Mouse (Mus musculus) myocyte (in vitro differentiated cells): ENCODE results near the gene Adk. TPM values are rescaled to one million over a fixed set of nuclear protein-coding genes. Genes with fewer than 3 reads are reported as not detected.

ENCODE experiments used
- H3K27me3 ChIP-seq: one replicate; pipeline ENCODE4 v1.6.1; 2011; ENCODE audit not compliant: control insufficient read depth, insufficient read depth, insufficient read length
- H3K36me3 ChIP-seq: one replicate; pipeline ENCODE4 v1.6.1; 2011; ENCODE audit not compliant: control insufficient read depth, insufficient read depth
- H3K4me2 ChIP-seq: one replicate; pipeline ENCODE4 v1.6.1; 2011; ENCODE audit warnings: low read depth, control low read depth
- H3K4me3 ChIP-seq: one replicate; pipeline ENCODE4 v1.5.1; 2011; ENCODE audit warnings: mild to moderate bottlenecking, control low read depth, moderate library complexity
- H3K79me2 ChIP-seq: one replicate; pipeline ENCODE4 v1.6.1; 2011; ENCODE audit not compliant: control insufficient read depth, insufficient read depth
- H3ac ChIP-seq: one replicate; pipeline ENCODE4 v1.6.1; 2011; ENCODE audit not compliant: control insufficient read depth, insufficient read length
- CEBPB ChIP-seq: IDR thresholded peaks from 2 replicates; pipeline ENCODE4 v1.6.1; 2011; ENCODE audit warnings: mild to moderate bottlenecking, moderate library complexity; ENCODE audit not compliant: poor library complexity, insufficient read depth, severe bottlenecking
- E2F4 ChIP-seq: IDR thresholded peaks from one replicate; pipeline ENCODE4 v1.6.1; 2011; ENCODE audit warnings: mild to moderate bottlenecking, control low read depth, moderate library complexity; ENCODE audit not compliant: insufficient read depth
- MAX ChIP-seq: IDR thresholded peaks from one replicate; pipeline ENCODE4 v1.6.1; 2011; ENCODE audit warnings: low read depth, mild to moderate bottlenecking, control low read depth
- MYOD1 ChIP-seq, 3 experiments: IDR thresholded peaks; one replicate each; pipeline ENCODE4 v1.6.1; 2011; ENCODE audit warnings: control low read depth in 2 of 3, low read depth in 2 of 3, mild to moderate bottlenecking in 2 of 3, moderate library complexity in 1 of 3; ENCODE audit not compliant: insufficient read length in 2 of 3, control insufficient read depth in 1 of 3
- MYOG ChIP-seq, 3 experiments: IDR thresholded peaks; one replicate each; pipeline ENCODE4 v1.6.1; 2011; ENCODE audit warnings: control low read depth in 2 of 3, low read depth in 2 of 3, mild to moderate bottlenecking in 2 of 3; ENCODE audit not compliant: insufficient read length in 2 of 3, control insufficient read depth in 1 of 3, insufficient read depth in 1 of 3
- POLR2A ChIP-seq: IDR thresholded peaks from one replicate; pipeline ENCODE4 v1.6.1; 2011; ENCODE audit warnings: low read depth, mild to moderate bottlenecking, control low read depth, moderate library complexity; ENCODE audit not compliant: insufficient read length
- POLR2AphosphoS2 ChIP-seq: IDR thresholded peaks from one replicate; pipeline ENCODE4 v1.6.1; 2011; ENCODE audit warnings: low read depth, control low read depth; ENCODE audit not compliant: insufficient read length
- REST ChIP-seq: IDR thresholded peaks from one replicate; pipeline ENCODE4 v1.6.1; 2011; ENCODE audit warnings: mild to moderate bottlenecking, control low read depth, moderate library complexity; ENCODE audit not compliant: insufficient read depth, insufficient read length
- SRF ChIP-seq: IDR thresholded peaks from one replicate; pipeline ENCODE4 v1.6.1; 2011; ENCODE audit warnings: low read depth; ENCODE audit not compliant: control insufficient read depth, insufficient read length
- TCF12 ChIP-seq: IDR thresholded peaks from one replicate; pipeline ENCODE4 v1.6.1; 2011; ENCODE audit warnings: mild to moderate bottlenecking, control low read depth; ENCODE audit not compliant: poor library complexity, insufficient read depth, severe bottlenecking
- TCF3 ChIP-seq: IDR thresholded peaks from one replicate; pipeline ENCODE4 v1.6.1; 2011; ENCODE audit warnings: low read depth, control low read depth; ENCODE audit not compliant: insufficient read length
- USF1 ChIP-seq: IDR thresholded peaks from one replicate; pipeline ENCODE4 v1.6.1; 2011; ENCODE audit warnings: low read depth, mild to moderate bottlenecking, control low read depth, moderate library complexity
- polyA plus RNA-seq: library from polyadenylated mRNA; unstranded; fragments of >200 nt; fragmentation: generic; extraction: Trizol; gene quantifications from one replicate; pipeline ENCODE4 v1.2.1, GENCODE M21; 2012; ENCODE audit warnings: missing spikeins

The Adk gene
- polyA plus RNA-seq, 1 experiment = 37.2 TPM

GRCm38 (mm10) chr14:21299743-21300142, 247.4 kb downstream of the Adk start:
- no peak overlapping the region for H3K4me3 ChIP-seq
- no peaks in the 10 kb centered on the region for H3K79me2 ChIP-seq
- no peak for TF ChIP-seq TCF12

DNA sequence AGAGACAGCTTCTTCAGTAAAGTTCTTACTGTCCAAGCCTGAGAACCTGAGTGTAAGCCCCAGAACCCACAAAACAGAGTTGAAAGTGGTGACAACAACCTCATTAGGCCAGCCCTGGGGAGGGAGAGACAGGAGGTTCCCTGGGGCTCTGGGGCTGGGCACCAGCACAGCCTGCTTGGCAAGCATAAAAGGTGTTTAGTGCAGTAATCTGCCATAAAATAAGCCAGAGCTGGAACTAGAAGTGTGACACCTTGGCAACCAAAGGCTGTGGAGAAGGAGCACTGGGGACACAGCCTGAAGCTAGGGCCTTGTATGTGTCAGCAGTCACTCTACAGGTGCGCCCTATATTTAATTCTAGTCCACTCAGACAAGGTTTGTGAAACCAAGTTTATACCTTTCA, 252.4 kb downstream of the Adk start:
- no peak overlapping the region for H3ac ChIP-seq
- no peak overlapping the region for H3K4me2 ChIP-seq
- H3K79me2 ChIP-seq = no peaks in the 10 kb centered on the region
- TF ChIP-seq USF1 (no peak), MYOD1 (IDR thresholded peaks at IDR 0.05; ENCODE audit: control insufficient read depth in 1 of 3, insufficient read length in 2 of 3, low read depth in 2 of 3) (no peak), TCF12 (no peak), REST (no peak), MAX (no peak), MYOG (IDR thresholded peaks at IDR 0.05; ENCODE audit: control insufficient read depth in 1 of 3, insufficient read depth in 1 of 3, insufficient read length in 2 of 3, low read depth in 2 of 3) (no peak), POLR2A (no peak), TCF3 (no peak), E2F4 (no peak), POLR2AphosphoS2 (no peak), SRF (no peak), CEBPB (no peak)
- H3K27me3 ChIP-seq = no peaks in the 10 kb centered on the region
- H3K4me3 ChIP-seq = no peak overlapping the region
- H3K36me3 ChIP-seq = no peaks in the 10 kb centered on the region

More at GRCm38 (mm10) chr14:21299743-21300142, 247.4 kb downstream of the Adk start:
- Histone ChIP-seq H3K4me2 (no peak overlapping the region), H3K27me3 (no peaks in the 10 kb centered on the region), H3K36me3 (no peaks in the 10 kb centered on the region), H3ac (no peak overlapping the region)

- Histone ChIP-seq H3K36me3 (no peaks in the 10 kb centered on the region), H3K4me3 (no peak overlapping the region), H3K79me2 (no peaks in the 10 kb centered on the region), H3K27me3 (no peaks in the 10 kb centered on the region), H3K4me2 (no peak overlapping the region), H3ac (no peak overlapping the region)
- TF ChIP-seq TCF12 (no peak), POLR2A (no peak), MAX (no peak), REST (no peak), USF1 (no peak), MYOG (IDR thresholded peaks at IDR 0.05; ENCODE audit: control insufficient read depth in 1 of 3, insufficient read depth in 1 of 3, insufficient read length in 2 of 3, low read depth in 2 of 3) (no peak), CEBPB (no peak), POLR2AphosphoS2 (no peak), SRF (no peak), E2F4 (no peak), TCF3 (no peak), MYOD1 (IDR thresholded peaks at IDR 0.05; ENCODE audit: control insufficient read depth in 1 of 3, insufficient read length in 2 of 3, low read depth in 2 of 3) (no peak)
Observed at GRCm38 (mm10) chr14:21308349-21308936, 256.1 kb downstream of the Adk start.

GRCm38 (mm10) chr14:21310530-21310929, 258.2 kb downstream of the Adk start:
- no peak overlapping the region for H3K4me3 ChIP-seq
- no peaks in the 10 kb centered on the region for H3K36me3 ChIP-seq
- H3K4me2 ChIP-seq = no peak overlapping the region
- H3K79me2 ChIP-seq = no peaks in the 10 kb centered on the region
- no peaks in the 10 kb centered on the region for H3K27me3 ChIP-seq
- H3ac ChIP-seq = no peak overlapping the region
- TF ChIP-seq MYOD1 (IDR thresholded peaks at IDR 0.05; ENCODE audit: control insufficient read depth in 1 of 3, insufficient read length in 2 of 3, low read depth in 2 of 3) (no peak), POLR2A (no peak)

- Histone ChIP-seq H3ac (no peak overlapping the region), H3K4me3 (no peak overlapping the region), H3K4me2 (peak overlapping the region; percentile 60), H3K27me3 (no peaks in the 10 kb centered on the region), H3K79me2 (no peaks in the 10 kb centered on the region), H3K36me3 (no peaks in the 10 kb centered on the region)
- TF ChIP-seq MAX = no peak
- no peak for TF ChIP-seq SRF
- no peak for TF ChIP-seq MYOD1 (IDR thresholded peaks at IDR 0.05; ENCODE audit: control insufficient read depth in 1 of 3, insufficient read length in 2 of 3, low read depth in 2 of 3)
- no peak for TF ChIP-seq POLR2A
- TF ChIP-seq CEBPB = no peak
- no peak for TF ChIP-seq POLR2AphosphoS2
- TF ChIP-seq TCF12 = no peak
Observed at GRCm38 (mm10) chr14:21313561-21314342, 261.4 kb downstream of the Adk start.
